Mouse (Mus musculus) lung, adult 2 months (tissue): Measurements from ENCODE around the gene Anapc2. TPM values are rescaled to one million over a fixed set of nuclear protein-coding genes. Genes with fewer than 3 reads are reported as not detected.

Source experiments
- DNase-seq: peaks from one replicate; pipeline ENCODE4 v3.0.0; 2022
- H3K4me1 ChIP-seq: fragments of 200-500 bp; 2 replicates; pipeline ENCODE4 v1.6.1; 2011; ENCODE audit warnings: low read length; ENCODE audit not compliant: control insufficient read depth, insufficient read depth
- H3K4me3 ChIP-seq: fragments of 200-500 bp; replicated peaks from 2 replicates; pipeline ENCODE3; 2011; ENCODE audit warnings: low read depth, mild to moderate bottlenecking, control low read depth, low read length; ENCODE audit errors: extremely low read depth
- CTCF ChIP-seq: fragments of 200-500 bp; IDR thresholded peaks from 2 replicates; pipeline ENCODE4 v1.5.1; 2011; ENCODE audit warnings: mild to moderate bottlenecking, low read length, control low read depth; ENCODE audit not compliant: insufficient read depth
- POLR2A ChIP-seq: fragments of 200-500 bp; IDR thresholded peaks from 2 replicates; pipeline ENCODE4 v1.6.1; 2011; ENCODE audit warnings: low read depth, mild to moderate bottlenecking, control low read depth, low read length, borderline replicate concordance; ENCODE audit errors: extremely low read depth
- WGBS: fragments of 180-500 bp; shearing (Covaris S2); methylation state at CpG from one replicate; pipeline ENCODE4 v1.1.7; 2018; 5-methylcytosine and 5-hydroxymethylcytosine counted together
- polyA plus RNA-seq: library from polyadenylated mRNA; depleted of rRNA; stranded (reverse); fragments of >200 nt; gene quantifications from 2 replicates; pipeline ENCODE4 v1.2.3, GENCODE M21; 2012

Gene Anapc2
- polyA plus RNA-seq, 1 experiment: 133 TPM

DNA sequence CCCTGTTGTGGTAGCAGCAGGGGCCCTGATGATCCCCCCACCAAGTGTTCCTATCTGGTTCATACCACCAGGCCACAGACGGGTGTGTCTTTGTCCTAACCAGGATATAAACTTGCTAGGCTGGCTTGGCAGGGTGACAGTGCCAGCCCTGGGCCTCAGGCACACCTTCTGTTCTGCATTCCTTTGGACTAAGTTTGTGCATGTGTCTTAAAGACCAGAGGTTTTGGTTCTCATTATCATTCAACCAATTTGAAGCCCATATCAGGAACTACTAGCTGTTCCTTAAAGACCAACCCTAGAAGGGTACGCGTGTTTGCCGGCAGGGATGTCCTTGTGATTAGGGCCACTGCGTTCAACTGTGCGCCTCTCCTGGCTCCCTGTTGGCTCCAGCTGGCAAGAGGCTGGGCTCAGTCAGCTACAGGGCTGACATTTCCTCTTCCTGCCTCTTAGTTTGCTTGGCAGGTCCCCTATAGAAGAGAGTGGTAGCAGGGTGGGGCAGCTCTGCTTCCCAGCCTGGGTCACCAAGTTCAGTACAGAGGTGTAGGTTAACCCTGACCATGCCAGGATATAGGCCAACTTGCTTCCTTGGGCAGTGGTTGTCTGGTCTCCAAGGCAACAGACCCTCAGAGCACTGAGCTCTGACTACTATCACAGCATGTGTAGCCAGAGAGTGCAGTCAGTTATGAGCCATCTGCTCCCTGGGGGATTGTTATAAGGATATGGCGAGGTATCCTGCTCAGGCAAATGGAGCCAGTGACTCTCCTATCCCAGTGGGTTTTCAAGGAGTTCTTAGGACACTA, 14.8 kb downstream of the Anapc2 start:
- peaks cover 23% of the 10 kb centered on the region for H3K4me1 ChIP-seq
- 14% methylated on average over 7 of the region's 7 CpGs for WGBS
- no peak overlapping the region for H3K4me3 ChIP-seq
- TF ChIP-seq POLR2A: no peak
- no peak for TF ChIP-seq CTCF
- peak; percentile 50 for DNase-seq

DNA sequence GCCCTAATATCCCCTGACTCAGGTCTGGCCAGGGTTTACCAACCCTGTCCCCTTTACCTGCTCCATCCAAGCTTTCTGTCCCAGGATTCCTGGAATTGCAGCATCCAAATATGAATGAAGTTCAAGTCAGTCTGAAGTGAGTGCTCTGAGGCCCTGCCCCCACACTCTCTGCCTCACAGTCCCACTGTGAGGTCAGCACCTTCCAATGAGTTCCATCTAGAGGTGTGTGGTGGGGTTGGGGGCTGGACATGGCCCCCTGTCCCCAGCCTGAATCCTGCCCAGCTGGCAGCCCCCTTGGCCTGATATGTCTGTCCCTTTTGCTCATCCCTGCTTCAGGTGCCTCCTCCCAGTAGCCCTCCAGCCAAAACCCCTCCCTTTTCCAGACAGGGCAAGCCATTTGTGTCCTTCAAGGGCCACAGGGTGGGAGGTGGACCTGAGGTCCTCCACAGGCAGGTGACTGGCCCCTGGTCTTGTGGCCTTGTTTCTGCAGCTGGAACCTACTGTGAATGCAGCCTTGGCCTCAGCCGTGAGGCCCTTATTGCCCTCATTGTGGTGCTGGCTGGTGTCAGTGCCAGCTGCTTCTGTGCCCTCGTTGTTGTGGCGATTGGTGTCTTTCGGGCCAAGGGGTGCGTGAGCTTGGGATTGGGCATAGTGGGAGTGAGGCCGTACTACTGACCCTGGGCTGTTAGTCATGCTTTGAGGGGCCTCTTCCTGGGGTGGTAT, 15.8 kb downstream of the Anapc2 start, which contains the start of gene Tmem210:
TSS of gene Tmem210 (plus strand) at position 219 of the 723 bp plus-strand sequence.
- Histone ChIP-seq H3K4me3 (no peak within 1 kb of the TSS), H3K4me1 (peaks cover 23% of the 10 kb centered on the region)
- no peak for DNase-seq
- TF ChIP-seq POLR2A: no peak
- WGBS: 85% methylated on average over 6 of the region's 6 CpGs

DNA sequence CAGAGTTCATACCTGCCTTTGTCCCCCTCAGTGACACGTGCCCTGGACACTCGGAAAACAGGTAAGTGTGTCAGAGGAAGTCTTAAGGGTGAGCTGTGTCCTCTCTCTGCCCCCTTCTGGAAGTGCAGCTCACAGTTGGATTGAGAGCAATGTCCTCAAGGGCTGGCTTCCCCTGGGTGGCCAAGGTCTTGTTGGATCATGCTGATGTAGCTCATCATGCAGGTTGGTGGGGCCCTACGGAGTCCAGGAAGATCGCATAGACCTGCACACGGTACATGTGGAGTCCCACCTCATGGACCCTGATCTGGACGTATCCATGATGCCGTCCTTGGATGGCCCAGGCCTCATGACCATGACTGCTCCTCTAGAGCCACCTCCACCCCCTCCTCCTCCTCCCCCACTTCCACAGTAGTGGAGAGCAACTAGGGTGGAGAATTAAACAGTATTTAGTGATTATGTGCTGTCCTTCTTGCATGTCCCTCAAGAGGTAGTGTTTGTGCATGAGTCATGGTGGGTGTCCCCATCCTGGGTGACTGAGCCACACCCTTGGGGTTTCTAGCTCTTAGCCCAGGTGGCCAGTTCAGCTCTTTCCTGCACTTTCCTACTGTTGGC, 16.6 kb downstream of the Anapc2 start:
- WGBS: 86% methylated on average over 7 of the region's 7 CpGs
- Histone ChIP-seq H3K4me1 (peaks cover 23% of the 10 kb centered on the region), H3K4me3 (no peak overlapping the region)
- no peak for DNase-seq
- TF ChIP-seq POLR2A (no peak), CTCF (no peak)

DNA sequence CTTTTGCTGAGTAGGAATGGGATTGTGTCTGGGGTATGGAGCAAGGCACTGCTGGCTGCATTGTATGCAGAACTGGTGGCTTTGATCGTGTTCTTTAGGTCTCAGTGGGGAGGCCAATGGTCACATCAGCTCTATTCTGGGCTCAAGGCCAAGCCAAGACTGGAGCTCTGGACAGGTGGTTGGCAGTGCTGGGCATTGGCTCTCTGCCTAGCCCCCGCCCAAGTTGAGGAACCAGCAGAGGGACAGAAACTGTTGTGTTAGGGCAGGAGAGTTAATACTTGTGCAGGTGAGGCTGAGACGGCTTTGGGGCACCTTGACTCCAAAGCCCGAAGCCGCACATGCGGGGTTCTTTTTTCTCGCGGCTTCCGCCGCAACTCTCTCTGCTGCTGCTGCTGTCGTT, 17.4 kb downstream of the Anapc2 start, which contains the start of gene Lrrc26:
TSS of gene Lrrc26 (plus strand) at position 265 of the 400 bp plus-strand sequence.
- peak; percentile 31 for DNase-seq
- Histone ChIP-seq H3K4me1 (peaks cover 23% of the 10 kb centered on the region), H3K4me3 (peak within 1 kb of the TSS; percentile 35)
- TF ChIP-seq CTCF (no peak), POLR2A (no peak)
- WGBS: 10% methylated on average over 11 of the region's 11 CpGs

DNA sequence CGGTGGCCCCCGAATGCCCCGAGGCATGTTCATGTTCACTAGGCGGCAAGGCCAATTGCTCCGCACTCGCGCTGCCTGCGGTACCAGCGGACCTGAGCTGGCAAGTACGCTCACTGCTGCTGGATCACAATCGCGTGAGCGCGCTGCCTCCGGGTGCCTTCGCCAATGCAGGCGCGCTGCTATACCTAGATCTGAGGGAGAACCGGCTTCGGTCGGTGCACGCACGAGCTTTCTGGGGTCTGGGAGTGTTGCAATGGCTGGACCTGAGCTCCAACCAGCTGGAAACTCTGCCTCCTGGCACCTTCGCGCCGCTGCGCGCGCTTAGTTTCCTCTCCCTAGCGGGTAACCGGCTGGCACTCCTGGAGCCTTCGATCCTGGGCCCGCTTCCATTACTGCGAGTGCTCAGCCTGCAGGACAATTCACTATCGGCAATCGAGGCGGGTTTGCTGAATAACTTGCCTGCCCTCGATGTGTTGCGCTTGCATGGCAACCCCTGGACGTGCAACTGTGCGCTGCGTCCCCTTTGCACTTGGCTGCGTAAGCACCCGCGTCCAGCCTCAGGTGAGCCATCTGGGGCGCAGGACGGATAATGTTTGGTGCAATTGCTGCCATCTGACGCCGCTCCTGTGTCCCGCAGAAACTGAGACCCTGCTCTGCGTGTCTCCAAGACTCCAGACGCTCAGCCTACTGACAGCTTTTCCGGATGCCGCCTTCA, 18.0 kb downstream of the Anapc2 start:
- TF ChIP-seq POLR2A (no peak), CTCF (no peak)
- Histone ChIP-seq H3K4me3 (peak overlapping the region; percentile 35), H3K4me1 (peaks cover 23% of the 10 kb centered on the region)
- 2% methylated on average over 54 of the region's 54 CpGs for WGBS
- peak; percentile 34 for DNase-seq

DNA sequence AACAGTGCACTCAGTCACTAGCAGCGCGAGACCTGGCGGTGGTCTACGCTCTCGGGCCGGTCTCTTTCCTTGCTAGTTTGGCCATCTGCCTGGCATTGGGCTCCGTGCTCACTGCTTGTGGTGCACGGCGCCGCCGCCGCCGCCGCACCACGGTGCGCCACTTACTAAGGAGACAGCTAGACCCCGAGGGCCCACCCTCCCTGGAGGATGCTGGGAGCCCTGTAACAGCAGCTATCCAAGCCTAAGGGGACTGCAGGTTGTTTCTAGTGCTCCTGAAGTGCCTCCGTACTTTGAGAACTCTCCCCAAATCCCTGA, 18.5 kb downstream of the Anapc2 start:
- Histone ChIP-seq H3K4me3 (peak overlapping the region; percentile 35), H3K4me1 (peaks cover 22% of the 10 kb centered on the region)
- WGBS: under 1% methylated on average over 18 of the region's 18 CpGs
- TF ChIP-seq CTCF (no peak), POLR2A (no peak)
- DNase-seq: peak; percentile 25

DNA sequence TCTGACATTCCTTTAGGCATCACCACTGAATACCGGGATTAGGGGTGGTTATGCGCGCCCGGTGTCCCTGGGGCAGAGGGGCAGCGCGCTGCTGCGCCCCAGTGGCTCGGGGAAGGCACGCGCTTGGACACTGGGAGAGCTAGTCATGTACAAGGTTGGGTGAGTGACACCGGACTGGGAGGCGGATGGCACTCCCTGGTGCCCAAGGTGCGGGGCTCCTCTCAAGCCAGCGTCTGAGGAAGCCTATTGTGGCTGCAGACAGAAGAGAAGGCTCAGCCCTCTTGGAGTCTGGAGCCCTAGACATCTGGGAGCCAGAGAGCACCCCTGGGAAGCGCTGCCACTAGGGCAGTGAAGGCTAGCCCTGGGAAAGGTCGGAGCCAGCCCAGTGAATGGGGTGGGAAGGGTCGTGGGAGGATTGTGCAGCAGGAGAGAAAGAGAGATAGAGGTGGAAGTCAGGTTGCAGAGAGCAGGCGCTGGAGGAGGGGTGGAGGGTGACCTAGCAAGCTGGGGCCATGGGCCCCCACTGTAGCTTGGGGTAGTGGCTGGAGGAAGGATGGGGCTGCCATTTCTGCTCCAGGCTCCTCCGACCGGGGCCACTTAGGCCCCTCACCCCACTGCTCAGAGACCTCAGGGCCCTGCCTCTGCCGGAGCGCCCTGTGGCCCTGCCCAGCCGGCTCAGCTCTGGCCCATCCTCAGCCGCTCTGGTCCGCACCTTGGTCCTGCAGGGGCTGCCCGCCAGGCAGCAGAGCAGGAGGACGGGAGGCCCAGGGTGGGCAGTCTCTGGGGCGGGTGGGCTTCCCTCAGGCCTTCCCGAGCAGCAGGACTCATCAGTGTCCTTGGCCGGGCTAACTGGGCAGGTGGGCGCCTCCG, 19.1 kb downstream of the Anapc2 start:
- Histone ChIP-seq H3K4me1 (peaks cover 16% of the 10 kb centered on the region), H3K4me3 (peak overlapping the region; percentile 9)
- WGBS: 13% methylated on average over 32 of the region's 32 CpGs
- DNase-seq: peak; percentile 31
- TF ChIP-seq CTCF (no peak), POLR2A (no peak)

DNA sequence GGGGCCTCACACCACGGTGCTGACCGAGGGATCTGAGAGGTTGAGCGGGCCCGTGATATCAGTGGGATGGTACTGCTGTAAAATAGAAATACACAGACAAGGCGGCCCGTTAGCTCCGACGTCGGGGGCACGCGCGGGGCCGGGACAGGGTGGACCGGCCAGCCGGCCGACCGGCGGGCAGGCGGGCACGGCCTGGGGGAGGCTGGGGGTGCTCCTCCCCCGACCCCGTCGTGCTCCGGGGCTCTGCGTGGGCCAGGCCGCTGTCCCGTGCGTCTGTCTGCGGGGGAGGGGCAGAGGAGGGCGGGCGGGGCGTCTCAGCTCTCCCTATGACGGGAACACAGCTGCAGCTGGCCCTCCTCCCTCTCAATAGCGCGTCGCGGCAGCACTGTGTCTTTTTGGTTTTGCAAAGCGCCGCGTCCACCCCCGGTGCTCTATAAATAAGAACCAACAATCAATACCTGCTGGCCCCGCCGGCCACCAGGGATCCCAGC, 19.8 kb downstream of the Anapc2 start:
- no peak for TF ChIP-seq CTCF
- TF ChIP-seq POLR2A: peak; percentile 54; the same call in 1 of the 2 replicates
- Histone ChIP-seq H3K4me3 (peak overlapping the region; percentile 19), H3K4me1 (peaks cover 11% of the 10 kb centered on the region; the same call in 1 of the 2 replicates)
- DNase-seq: peak; percentile 48
- WGBS: 5% methylated on average over 43 of the region's 43 CpGs

DNA sequence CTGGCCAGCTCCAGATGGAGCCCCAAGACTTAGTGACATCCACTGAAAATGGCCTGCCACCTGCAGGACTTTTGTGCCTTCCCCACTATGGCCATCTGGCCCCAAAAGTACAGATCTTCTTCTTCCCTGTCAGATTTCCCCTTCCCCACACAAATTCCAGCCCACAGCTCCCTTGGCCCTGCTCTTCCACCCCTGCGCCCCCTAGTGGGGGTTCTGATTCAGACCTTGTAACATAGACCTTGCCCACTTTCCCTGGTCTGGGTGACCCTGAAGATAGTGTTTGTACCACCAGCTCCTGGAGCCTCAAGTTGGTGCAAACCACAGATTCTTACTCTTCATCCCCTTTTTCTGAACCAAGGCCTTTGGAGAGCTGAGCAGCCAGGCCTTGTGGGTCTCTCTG, 20.6 kb downstream of the Anapc2 start:
- Histone ChIP-seq H3K4me3 (no peak overlapping the region), H3K4me1 (peaks cover 6% of the 10 kb centered on the region; the same call in 1 of the 2 replicates)
- WGBS: 0% methylated on average over 1 of the region's 1 CpGs
- peak; percentile 79 for DNase-seq
- TF ChIP-seq POLR2A: no peak
- TF ChIP-seq CTCF: peak; percentile 75
